In the genomic region with DNA sequence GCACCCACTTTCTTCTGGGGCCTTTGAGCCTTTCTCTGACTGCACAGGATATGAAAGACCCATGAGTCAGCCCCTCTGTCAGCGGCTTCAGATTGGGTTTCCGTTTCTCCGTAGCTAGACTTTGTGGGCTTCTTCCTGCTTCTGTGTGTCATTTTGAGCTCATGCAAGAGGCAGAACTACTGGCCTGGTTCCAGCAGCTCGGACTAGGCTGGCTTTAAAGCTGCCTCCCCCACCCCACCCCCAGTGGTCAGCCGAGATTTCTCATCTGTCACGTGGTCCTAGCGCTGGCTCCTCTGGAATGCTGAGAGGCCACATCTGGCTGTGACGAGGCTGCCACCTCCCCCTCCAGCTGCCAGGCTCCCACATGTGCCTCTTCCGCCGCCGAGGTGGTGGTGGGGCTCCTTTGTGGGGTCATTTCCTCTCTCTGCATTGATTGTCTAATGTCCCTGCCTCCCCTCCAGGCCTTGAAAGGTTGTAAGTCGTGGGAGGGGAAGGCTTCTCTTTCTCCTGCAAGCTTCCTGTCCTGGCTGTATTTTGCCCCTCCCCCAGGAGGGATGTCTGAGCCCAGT, we compare ENCODE assay signal across 9 mouse cellular contexts. TPM values are rescaled to one million over a fixed set of nuclear protein-coding genes. Genes with fewer than 3 reads are reported as not detected.
DNase-seq lines count a peak whose midpoint lies in the region; ATAC-seq lines count a peak whose summit lies in the region.
"Had no signal": no experiment of that assay in that cellular context is flagged by ENCODE, and none has a peak within 500 bp of the region (broad histone marks: within the 10 kb centered on the region; RNA-seq: fewer than 3 reads in every experiment).

No protein-coding gene starts in this region.

- H3K27me3 ChIP-seq in hindbrain, embryonic 13.5 days: 0 out of 2 replicates have a peak, but pooled peaks cover 4% of the 10 kb centered on the region

- peak; percentile 58 for ATAC-seq in hindbrain, embryonic 13.5 days (ENCODE audit: low FRiP score)
- ATAC-seq in megakaryocyte progenitor cell, adult 5-6 weeks (replicated peaks; ENCODE audit: poor library complexity): peak; percentile 41
- no peak for ATAC-seq in erythroblast, adult 5-6 weeks (replicated peaks; ENCODE audit: low FRiP score, poor library complexity, severe bottlenecking)

- H3K4me2 ChIP-seq in hindbrain, embryonic 13.5 days: peak overlapping the region; percentile 43

- H3K9ac ChIP-seq in hindbrain, embryonic 13.5 days: peak overlapping the region; percentile 43; the same call in 1 of the 2 replicates

- H3K36me3 ChIP-seq in hindbrain, embryonic 13.5 days: no peaks in the 10 kb centered on the region

- peak; percentile 85 for DNase-seq in MN1 (ENCODE audit: low spot score)
- peak; percentile 63 for DNase-seq in c-Kit-positive CD71-negative TER-119-negative erythroid progenitor cells, embryonic 14.5 days (ENCODE audit: low read depth)
- peak; percentile 54 to 65 for DNase-seq in frontal cortex, postnatal 36 days (ENCODE audit: low spot score in 2 of 2)
- DNase-seq in left cerebral cortex, postnatal 14 days (ENCODE audit: low spot score in 2 of 2): peak; percentile 74 to 88
- DNase-seq in right cerebral cortex, postnatal 25 days: peak; percentile 47

- H3K4me3 ChIP-seq in hindbrain, embryonic 13.5 days: peak overlapping the region; percentile 2

- peak overlapping the region; percentile 87 for H3K27ac ChIP-seq in hindbrain, embryonic 13.5 days

- intact Hi-C loops in left cerebral cortex, postnatal 14 days (cut with DNase I): no loop called here

- WGBS in hindbrain, embryonic 13.5 days: 1% methylated on average over 12 of the region's 12 CpGs

- no peaks in the 10 kb centered on the region for H3K9me3 ChIP-seq in hindbrain, embryonic 13.5 days

- H3K4me1 ChIP-seq in hindbrain, embryonic 13.5 days (replicated peaks): peaks cover 81% of the 10 kb centered on the region

RNA-seq across cellular contexts. Expression of a gene that starts 4.0 kb away (rescaled TPM):
- polyA plus RNA-seq in hindbrain, embryonic 13.5 days (2015; fragmentation: Nextera tagmentation; extraction: Ambion mirVana): not detected in 2 replicates
- not detected for total RNA-seq in left cerebral cortex, postnatal 14 days (2021)
- not detected in 2 replicates for total RNA-seq in megakaryocyte progenitor cell, adult 5-6 weeks (2015)
- total RNA-seq in megakaryocyte progenitor cell, adult 5-6 weeks (2017): not detected in 2 replicates
- total RNA-seq in erythroblast, adult 5-6 weeks (2015; ENCODE audit: low replicate concordance): not detected in 2 replicates
- 0.60 TPM in 1 of 2 replicates, not detected in the other for total RNA-seq in erythroblast, adult 5-6 weeks (2017; ENCODE audit: low replicate concordance)
- total RNA-seq: left cerebral cortex, postnatal 36 days had no signal

RNA-seq across cellular contexts. Expression of a gene that starts 23.6 kb away (rescaled TPM):
- polyA plus RNA-seq in hindbrain, embryonic 13.5 days (2015; fragmentation: Nextera tagmentation; extraction: Ambion mirVana): 21.8 and 22.2 TPM in 2 replicates
- 10 to 100 TPM; 17.4 to 18.1 TPM for total RNA-seq in left cerebral cortex, postnatal 14 days (2021)
- 11.1 and 14.7 TPM in 2 replicates for total RNA-seq in megakaryocyte progenitor cell, adult 5-6 weeks (2015)
- 20.0 and 22.3 TPM in 2 replicates for total RNA-seq in megakaryocyte progenitor cell, adult 5-6 weeks (2017)
- 1.3 TPM in 2 replicates for total RNA-seq in erythroblast, adult 5-6 weeks (2015; ENCODE audit: low replicate concordance)
- 2.0 and 3.8 TPM in 2 replicates for total RNA-seq in erythroblast, adult 5-6 weeks (2017; ENCODE audit: low replicate concordance)

RNA-seq across cellular contexts. Expression of a gene that starts 54.3 kb away (rescaled TPM):
- not detected in 2 replicates for polyA plus RNA-seq in hindbrain, embryonic 13.5 days (2015; fragmentation: Nextera tagmentation; extraction: Ambion mirVana)
- total RNA-seq in left cerebral cortex, postnatal 14 days (2021): not detected
- not detected in 2 replicates for total RNA-seq in megakaryocyte progenitor cell, adult 5-6 weeks (2015)
- total RNA-seq in megakaryocyte progenitor cell, adult 5-6 weeks (2017): not detected in 2 replicates
- total RNA-seq in erythroblast, adult 5-6 weeks (2015; ENCODE audit: low replicate concordance): not detected in 2 replicates
- total RNA-seq in erythroblast, adult 5-6 weeks (2017; ENCODE audit: low replicate concordance): not detected in 2 replicates
- total RNA-seq: left cerebral cortex, postnatal 36 days had no signal
